Mouse (Mus musculus): ENCODE results near the gene B3galt1. TPM values are rescaled to one million over a fixed set of nuclear protein-coding genes. Genes with fewer than 3 reads are reported as not detected.

Gene B3galt1
- total RNA-seq, 1 experiment from 2014 or later: not detected

- no peak for ATAC-seq (replicated peaks; ENCODE audit: insufficient number of reproducible peaks, low FRiP score, low TSS enrichment, poor library complexity, severe bottlenecking)
These were observed 92.4 kb downstream of the B3galt1 start for GRCm38 (mm10) chr2:67658091-67658490.

GRCm38 (mm10) chr2:67671721-67672120, 106.0 kb downstream of the B3galt1 start:
- ATAC-seq (replicated peaks; ENCODE audit: insufficient number of reproducible peaks, low FRiP score, low TSS enrichment, poor library complexity, severe bottlenecking): no peak

- ATAC-seq (replicated peaks; ENCODE audit: insufficient number of reproducible peaks, low FRiP score, low TSS enrichment, poor library complexity, severe bottlenecking): no peak
These were observed 112.0 kb downstream of the B3galt1 start for GRCm38 (mm10) chr2:67677697-67678096.

GRCm38 (mm10) chr2:67724249-67724648, 158.6 kb downstream of the B3galt1 start:
- ATAC-seq (replicated peaks; ENCODE audit: insufficient number of reproducible peaks, low FRiP score, low TSS enrichment, poor library complexity, severe bottlenecking): no peak

GRCm38 (mm10) chr2:67730771-67731170, 165.1 kb downstream of the B3galt1 start:
- no peak for ATAC-seq (replicated peaks; ENCODE audit: insufficient number of reproducible peaks, low FRiP score, low TSS enrichment, poor library complexity, severe bottlenecking)

GRCm38 (mm10) chr2:67751585-67751984, 185.9 kb downstream of the B3galt1 start:
- no peak for ATAC-seq (replicated peaks; ENCODE audit: insufficient number of reproducible peaks, low FRiP score, low TSS enrichment, poor library complexity, severe bottlenecking)

GRCm38 (mm10) chr2:67756507-67756906, 190.8 kb downstream of the B3galt1 start:
- ATAC-seq (replicated peaks; ENCODE audit: insufficient number of reproducible peaks, low FRiP score, low TSS enrichment, poor library complexity, severe bottlenecking): no peak

GRCm38 (mm10) chr2:67787536-67787935, 221.9 kb downstream of the B3galt1 start:
- no peak for ATAC-seq (replicated peaks; ENCODE audit: insufficient number of reproducible peaks, low FRiP score, low TSS enrichment, poor library complexity, severe bottlenecking)

- no peak for ATAC-seq (replicated peaks; ENCODE audit: insufficient number of reproducible peaks, low FRiP score, low TSS enrichment, poor library complexity, severe bottlenecking)
These were observed 231.9 kb downstream of the B3galt1 start for GRCm38 (mm10) chr2:67797561-67797960.

GRCm38 (mm10) chr2:67799981-67800380, 234.3 kb downstream of the B3galt1 start:
- ATAC-seq (replicated peaks; ENCODE audit: insufficient number of reproducible peaks, low FRiP score, low TSS enrichment, poor library complexity, severe bottlenecking): no peak

- no peak for ATAC-seq (replicated peaks; ENCODE audit: insufficient number of reproducible peaks, low FRiP score, low TSS enrichment, poor library complexity, severe bottlenecking)
These were observed 250.5 kb downstream of the B3galt1 start for GRCm38 (mm10) chr2:67816149-67816548.

- no peak for ATAC-seq (replicated peaks; ENCODE audit: insufficient number of reproducible peaks, low FRiP score, low TSS enrichment, poor library complexity, severe bottlenecking)
These were observed 252.3 kb downstream of the B3galt1 start for GRCm38 (mm10) chr2:67818014-67818413.

GRCm38 (mm10) chr2:67822360-67822759, 256.7 kb downstream of the B3galt1 start:
- no peak for ATAC-seq (replicated peaks; ENCODE audit: insufficient number of reproducible peaks, low FRiP score, low TSS enrichment, poor library complexity, severe bottlenecking)

GRCm38 (mm10) chr2:67827697-67828096, 262.0 kb downstream of the B3galt1 start:
- no peak for ATAC-seq (replicated peaks; ENCODE audit: insufficient number of reproducible peaks, low FRiP score, low TSS enrichment, poor library complexity, severe bottlenecking)

GRCm38 (mm10) chr2:67829055-67829915, 263.6 kb downstream of the B3galt1 start:
- no peak for ATAC-seq (replicated peaks; ENCODE audit: insufficient number of reproducible peaks, low FRiP score, low TSS enrichment, poor library complexity, severe bottlenecking)

GRCm38 (mm10) chr2:67847806-67848205, 282.1 kb downstream of the B3galt1 start:
- no peak for ATAC-seq (replicated peaks; ENCODE audit: insufficient number of reproducible peaks, low FRiP score, low TSS enrichment, poor library complexity, severe bottlenecking)

GRCm38 (mm10) chr2:67850725-67851124, 285.1 kb downstream of the B3galt1 start:
- ATAC-seq (replicated peaks; ENCODE audit: insufficient number of reproducible peaks, low FRiP score, low TSS enrichment, poor library complexity, severe bottlenecking): no peak

GRCm38 (mm10) chr2:67858340-67858739, 292.7 kb downstream of the B3galt1 start:
- ATAC-seq (replicated peaks; ENCODE audit: insufficient number of reproducible peaks, low FRiP score, low TSS enrichment, poor library complexity, severe bottlenecking): no peak

- no peak for ATAC-seq (replicated peaks; ENCODE audit: insufficient number of reproducible peaks, low FRiP score, low TSS enrichment, poor library complexity, severe bottlenecking)
These were observed 293.3 kb downstream of the B3galt1 start for GRCm38 (mm10) chr2:67859004-67859403.

GRCm38 (mm10) chr2:67873368-67873767, 307.7 kb downstream of the B3galt1 start:
- ATAC-seq (replicated peaks; ENCODE audit: insufficient number of reproducible peaks, low FRiP score, low TSS enrichment, poor library complexity, severe bottlenecking): no peak
